Mouse (Mus musculus): ENCODE data around the gene Ankzf1. TPM values are rescaled to one million over a fixed set of nuclear protein-coding genes. Genes with fewer than 3 reads are reported as not detected.
A peak's percentile ranks its signal among the peaks of the same experiment; 100 is the strongest.

Ankzf1 gene
- total and polyA plus RNA-seq, 2 experiments from 2014 or later = 11.6 to 20.6 TPM

DNA sequence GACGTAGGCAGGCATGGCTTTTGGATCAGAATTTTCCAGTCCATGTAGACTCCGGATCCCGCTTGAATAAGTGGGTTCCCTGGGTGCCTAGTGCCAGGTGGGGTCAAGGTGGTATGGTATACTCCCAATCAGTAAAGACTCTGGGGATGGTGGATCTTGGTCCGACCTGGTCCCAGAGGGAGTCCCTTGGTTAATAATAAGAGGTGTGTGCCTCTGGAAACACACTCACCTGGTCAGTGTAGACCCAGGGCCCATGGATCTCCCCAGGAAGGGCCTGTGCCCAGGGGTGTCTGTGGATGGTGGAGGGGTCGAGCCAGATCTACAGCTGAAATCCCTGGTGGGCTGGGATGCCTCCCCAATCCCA, 711 bp upstream of the Ankzf1 start:
- TF ChIP-seq EP300 (IDR thresholded peaks at IDR 0.05; ENCODE audit: low read depth) (no peak), CTCF (IDR thresholded peaks at IDR 0.05; ENCODE audit: low read depth) (no peak)
- Histone ChIP-seq H3K9me3 (replicated peaks; ENCODE audit: control insufficient read depth, low read length) (no peaks in the 10 kb centered on the region), H3K36me3 (replicated peaks; ENCODE audit: control insufficient read depth, insufficient read depth, low read length) (peaks cover 33% of the 10 kb centered on the region), H3K9ac (replicated peaks; ENCODE audit: low read depth, low read length) (peak overlapping the region; percentile 89), H3K4me2 (ENCODE audit: low read depth, low read length) (peak overlapping the region; percentile 86), H3K4me1 (ENCODE audit: control insufficient read depth, insufficient read depth) (peaks cover 18% of the 10 kb centered on the region), H3K27ac (ENCODE audit: low read depth) (peak overlapping the region; percentile 94), H3K27me3 (ENCODE audit: control insufficient read depth, insufficient read depth, low read length) (no peaks in the 10 kb centered on the region), H3K4me3 (ENCODE audit: low read depth, low read length) (peak overlapping the region; percentile 85)
- 39% methylated on average over 5 of the region's 5 CpGs for WGBS
- ATAC-seq (ENCODE audit: insufficient read depth, low read depth) (no peak; the same call in 1 of the 2 replicates), DNase-seq (ENCODE audit: low spot score) (no peak)

DNA sequence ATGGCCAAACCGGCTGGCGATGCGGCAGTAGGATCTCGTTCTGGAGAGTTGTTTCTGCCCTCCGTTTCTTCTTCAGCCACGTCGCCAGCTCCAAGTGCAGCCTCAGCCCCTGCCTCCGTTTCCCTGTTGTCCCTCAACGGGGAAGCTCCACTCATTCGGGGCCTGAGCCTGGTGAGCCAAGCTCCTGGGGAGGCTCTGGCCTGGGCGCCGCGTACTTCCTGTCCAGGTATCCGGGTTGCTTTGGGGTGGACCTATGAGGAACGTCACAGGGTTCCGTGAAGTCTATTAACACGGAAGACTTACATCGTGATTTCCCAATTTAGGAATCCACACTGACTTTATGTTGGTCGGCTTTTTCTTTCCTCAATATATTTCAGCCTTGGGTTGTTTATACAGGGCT, 501 bp downstream of the Ankzf1 start:
- Histone ChIP-seq H3K9me3 (replicated peaks; ENCODE audit: control insufficient read depth, low read length) (no peaks in the 10 kb centered on the region), H3K4me1 (ENCODE audit: control insufficient read depth, insufficient read depth) (peaks cover 18% of the 10 kb centered on the region), H3K27ac (ENCODE audit: low read depth) (peak overlapping the region; percentile 94), H3K36me3 (replicated peaks; ENCODE audit: control insufficient read depth, insufficient read depth, low read length) (peaks cover 33% of the 10 kb centered on the region), H3K9ac (replicated peaks; ENCODE audit: low read depth, low read length) (peak overlapping the region; percentile 89), H3K27me3 (ENCODE audit: control insufficient read depth, insufficient read depth, low read length) (no peaks in the 10 kb centered on the region), H3K4me2 (ENCODE audit: low read depth, low read length) (peak overlapping the region; percentile 99), H3K4me3 (ENCODE audit: low read depth, low read length) (peak overlapping the region; percentile 85)
- ATAC-seq (ENCODE audit: insufficient read depth, low read depth) = peak; percentile 39
- under 1% methylated on average over 19 of the region's 19 CpGs for WGBS
- no peak for TF ChIP-seq CTCF (IDR thresholded peaks at IDR 0.05; ENCODE audit: low read depth)
- no peak for TF ChIP-seq EP300 (IDR thresholded peaks at IDR 0.05; ENCODE audit: low read depth)
- DNase-seq (ENCODE audit: low spot score) = peak; percentile 28

DNA sequence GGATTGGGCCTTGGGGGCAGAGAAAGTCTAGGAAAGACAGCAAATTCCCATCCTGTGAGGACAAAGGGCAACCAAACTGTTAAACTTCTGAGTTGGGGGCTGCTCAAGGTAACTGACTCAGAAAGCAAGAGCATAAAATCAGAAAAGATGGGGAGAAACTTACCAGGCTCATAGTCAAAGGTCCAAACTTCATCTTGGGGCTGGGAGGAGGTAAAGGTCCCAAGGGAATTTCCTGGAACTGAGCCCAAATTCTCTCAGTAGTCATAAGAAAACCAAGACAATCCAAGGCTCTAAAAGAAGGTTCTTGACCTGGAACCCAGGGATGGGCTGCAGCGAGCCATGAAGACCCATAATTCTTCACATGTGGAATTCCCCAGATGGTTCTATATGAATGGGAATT, 9.3 kb downstream of the Ankzf1 start:
- Histone ChIP-seq H3K27ac (ENCODE audit: low read depth) (no peak overlapping the region), H3K9ac (replicated peaks; ENCODE audit: low read depth, low read length) (no peak overlapping the region), H3K36me3 (replicated peaks; ENCODE audit: control insufficient read depth, insufficient read depth, low read length) (peaks cover 39% of the 10 kb centered on the region), H3K4me3 (ENCODE audit: low read depth, low read length) (no peak overlapping the region), H3K4me2 (ENCODE audit: low read depth, low read length) (no peak overlapping the region), H3K27me3 (ENCODE audit: control insufficient read depth, insufficient read depth, low read length) (no peaks in the 10 kb centered on the region), H3K9me3 (replicated peaks; ENCODE audit: control insufficient read depth, low read length) (no peaks in the 10 kb centered on the region), H3K4me1 (ENCODE audit: control insufficient read depth, insufficient read depth) (no peaks in the 10 kb centered on the region)
- no peak for DNase-seq (ENCODE audit: low spot score)
- ATAC-seq (ENCODE audit: insufficient read depth, low read depth) = no peak
- WGBS = 78% methylated on average over 1 of the region's 1 CpGs
- TF ChIP-seq CTCF (IDR thresholded peaks at IDR 0.05; ENCODE audit: low read depth) (no peak), EP300 (IDR thresholded peaks at IDR 0.05; ENCODE audit: low read depth) (no peak)

DNA sequence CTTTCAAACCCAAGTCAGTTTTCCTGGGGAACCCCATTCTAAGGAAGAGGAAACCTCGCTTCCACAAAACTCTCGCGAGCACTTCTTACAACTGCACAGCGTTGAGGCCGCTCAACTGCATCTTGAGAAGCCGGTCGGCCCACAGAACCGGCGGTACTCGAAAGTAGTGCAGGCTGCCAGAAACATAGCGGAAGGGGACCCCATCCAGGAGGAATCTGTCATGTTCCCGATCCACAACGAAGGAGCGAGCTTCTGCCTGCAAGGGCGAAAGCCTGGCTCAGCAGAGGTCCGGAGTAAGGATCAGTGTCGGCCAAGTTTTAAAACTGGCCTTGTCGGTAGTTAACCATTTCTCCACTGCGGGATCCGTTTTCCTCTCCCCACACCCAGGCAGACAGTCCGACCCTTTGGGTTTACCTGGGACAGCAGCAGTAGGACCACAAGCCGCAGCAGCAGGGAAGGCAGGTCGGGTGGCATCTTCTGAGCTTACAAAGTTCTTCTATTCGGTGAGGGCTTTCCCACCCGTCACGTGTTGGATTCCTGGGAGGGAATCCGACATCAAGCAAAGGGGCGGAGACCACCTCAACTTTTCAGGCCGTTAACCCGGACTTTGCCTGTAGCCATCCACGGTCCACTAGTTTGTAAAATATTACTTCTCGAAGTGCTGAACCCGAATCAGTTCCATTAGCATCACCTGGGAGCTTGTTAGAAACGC, 17.2 kb downstream of the Ankzf1 start:
- 10% methylated on average over 34 of the region's 34 CpGs for WGBS
- Histone ChIP-seq H3K9ac (replicated peaks; ENCODE audit: low read depth, low read length) (peak overlapping the region; percentile 58), H3K27me3 (ENCODE audit: control insufficient read depth, insufficient read depth, low read length) (no peaks in the 10 kb centered on the region), H3K36me3 (replicated peaks; ENCODE audit: control insufficient read depth, insufficient read depth, low read length) (peaks cover 18% of the 10 kb centered on the region), H3K4me2 (ENCODE audit: low read depth, low read length) (peak overlapping the region; percentile 89), H3K9me3 (replicated peaks; ENCODE audit: control insufficient read depth, low read length) (no peaks in the 10 kb centered on the region), H3K4me1 (ENCODE audit: control insufficient read depth, insufficient read depth) (peaks cover 23% of the 10 kb centered on the region), H3K27ac (ENCODE audit: low read depth) (no peak overlapping the region), H3K4me3 (ENCODE audit: low read depth, low read length) (peak overlapping the region; percentile 91)
- no peak for DNase-seq (ENCODE audit: low spot score)
- no peak for ATAC-seq (ENCODE audit: insufficient read depth, low read depth)
- TF ChIP-seq EP300 (IDR thresholded peaks at IDR 0.05; ENCODE audit: low read depth) (no peak), CTCF (IDR thresholded peaks at IDR 0.05; ENCODE audit: low read depth) (no peak)

DNA sequence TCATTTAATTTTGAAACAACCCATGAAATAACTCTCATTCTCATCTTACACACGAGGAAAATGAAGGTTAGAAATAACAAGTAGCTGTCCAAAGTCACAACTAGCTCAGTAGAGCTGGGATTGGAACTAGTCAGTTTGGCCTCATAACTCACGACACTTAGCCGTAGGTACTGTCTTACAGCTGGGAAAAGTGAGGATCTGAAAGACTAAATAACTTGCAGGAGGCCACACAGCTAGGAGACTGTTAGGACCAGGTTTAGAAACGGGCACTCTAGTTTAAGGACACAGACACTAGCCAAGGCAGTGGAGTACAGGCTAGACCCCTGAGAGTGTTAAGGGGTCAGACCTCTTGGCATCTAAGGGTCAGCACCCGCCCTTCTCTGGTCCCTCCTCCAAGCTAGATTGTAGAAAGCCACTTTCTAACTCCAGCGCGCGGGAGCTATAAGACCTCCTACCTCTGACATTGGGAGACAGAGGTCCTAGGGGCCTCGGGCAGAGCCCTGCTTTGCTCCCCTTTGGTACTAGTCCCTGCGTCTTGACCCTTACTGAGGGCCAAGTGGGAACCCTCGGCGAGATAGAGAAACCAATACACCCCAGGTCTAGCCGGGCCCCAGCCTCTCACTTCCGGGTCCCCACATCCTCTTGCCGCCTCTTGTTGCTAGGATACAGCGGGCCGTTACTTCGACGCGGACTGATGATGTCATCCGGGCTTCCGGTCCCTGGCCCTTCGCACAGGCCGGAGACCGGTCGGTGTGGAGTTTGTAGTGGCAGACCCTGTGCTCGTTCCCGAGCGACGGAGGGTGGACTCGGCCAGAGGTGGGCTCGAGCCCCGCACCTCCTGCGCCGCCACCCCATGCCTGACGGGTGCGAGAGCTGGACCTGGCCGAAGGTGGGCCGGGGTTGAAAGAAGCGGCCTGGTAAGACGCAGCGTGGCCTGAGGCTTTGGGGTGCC, 18.5 kb downstream of the Ankzf1 start, which contains the start of the genes Glb1l and Stk16:
Glb1l (minus strand) TSS at position 678 of the 952 bp plus-strand sequence.
Stk16 (plus strand) TSS at position 703 of the 952 bp plus-strand sequence.
- Histone ChIP-seq H3K27ac (ENCODE audit: low read depth) (peak within 1 kb of the TSS; percentile 59), H3K4me2 (ENCODE audit: low read depth, low read length) (peak within 1 kb of the TSS; percentile 89), H3K9me3 (replicated peaks; ENCODE audit: control insufficient read depth, low read length) (no peaks in the 10 kb centered on the region), H3K4me3 (ENCODE audit: low read depth, low read length) (peak within 1 kb of the TSS; percentile 91), H3K9ac (replicated peaks; ENCODE audit: low read depth, low read length) (peak within 1 kb of the TSS; percentile 92), H3K36me3 (replicated peaks; ENCODE audit: control insufficient read depth, insufficient read depth, low read length) (peaks cover 31% of the 10 kb centered on the region), H3K4me1 (ENCODE audit: control insufficient read depth, insufficient read depth) (peaks cover 29% of the 10 kb centered on the region), H3K27me3 (ENCODE audit: control insufficient read depth, insufficient read depth, low read length) (no peaks in the 10 kb centered on the region)
- WGBS = 5% methylated on average over 42 of the region's 42 CpGs
- DNase-seq (ENCODE audit: low spot score) (peak; percentile 95), ATAC-seq (ENCODE audit: insufficient read depth, low read depth) (peak; percentile 91)
- TF ChIP-seq CTCF (IDR thresholded peaks at IDR 0.05; ENCODE audit: low read depth) (no peak), EP300 (IDR thresholded peaks at IDR 0.05; ENCODE audit: low read depth) (peak; percentile 33; the same call in 1 of the 2 replicates)
